Mouse (Mus musculus) kidney, adult 2 months (tissue): ENCODE results near the gene Zic4.

ENCODE experiments used
- CTCF ChIP-seq: fragments of 200-500 bp; conservative IDR thresholded peaks from 2 replicates; pipeline ENCODE4 v1.5.1; 2011; ENCODE audit warnings: low read depth, mild to moderate bottlenecking, control low read depth, low read length, moderate library complexity, mixed read lengths; ENCODE audit not compliant: insufficient read depth, insufficient read length
- POLR2A ChIP-seq: fragments of 200-500 bp; IDR thresholded peaks from one replicate; pipeline ENCODE4 v1.6.1; 2011; ENCODE audit warnings: low read depth, low read length, control low read depth

DNA sequence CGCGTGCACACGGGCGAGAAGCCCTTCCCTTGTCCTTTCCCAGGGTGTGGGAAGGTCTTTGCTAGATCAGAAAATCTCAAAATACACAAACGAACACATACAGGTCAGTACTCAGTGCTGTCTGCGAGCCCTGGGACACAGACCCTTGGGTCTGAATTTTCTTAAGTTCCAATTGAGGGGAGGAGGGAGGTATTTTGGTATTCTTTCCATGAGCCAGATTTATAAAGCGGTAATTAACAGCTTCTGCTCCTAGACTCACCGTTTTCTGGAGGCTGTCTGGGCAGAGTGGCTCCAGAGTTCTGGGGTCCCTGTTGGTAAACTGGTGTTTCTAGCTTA is 17.1 kb downstream of the Zic4 start:
- TF ChIP-seq CTCF (no peak), POLR2A (no peak)
